Mouse (Mus musculus) right cerebral cortex, adult 18-20 months (tissue): ENCODE measurements around the gene Myo1b.
A peak's percentile ranks its signal among the peaks of the same experiment; 100 is the strongest.

Experiments used
- DNase-seq: peaks from one replicate; pipeline ENCODE4 v3.0.0; 2022; ENCODE audit warnings: mixed read lengths

Myo1b gene

DNA sequence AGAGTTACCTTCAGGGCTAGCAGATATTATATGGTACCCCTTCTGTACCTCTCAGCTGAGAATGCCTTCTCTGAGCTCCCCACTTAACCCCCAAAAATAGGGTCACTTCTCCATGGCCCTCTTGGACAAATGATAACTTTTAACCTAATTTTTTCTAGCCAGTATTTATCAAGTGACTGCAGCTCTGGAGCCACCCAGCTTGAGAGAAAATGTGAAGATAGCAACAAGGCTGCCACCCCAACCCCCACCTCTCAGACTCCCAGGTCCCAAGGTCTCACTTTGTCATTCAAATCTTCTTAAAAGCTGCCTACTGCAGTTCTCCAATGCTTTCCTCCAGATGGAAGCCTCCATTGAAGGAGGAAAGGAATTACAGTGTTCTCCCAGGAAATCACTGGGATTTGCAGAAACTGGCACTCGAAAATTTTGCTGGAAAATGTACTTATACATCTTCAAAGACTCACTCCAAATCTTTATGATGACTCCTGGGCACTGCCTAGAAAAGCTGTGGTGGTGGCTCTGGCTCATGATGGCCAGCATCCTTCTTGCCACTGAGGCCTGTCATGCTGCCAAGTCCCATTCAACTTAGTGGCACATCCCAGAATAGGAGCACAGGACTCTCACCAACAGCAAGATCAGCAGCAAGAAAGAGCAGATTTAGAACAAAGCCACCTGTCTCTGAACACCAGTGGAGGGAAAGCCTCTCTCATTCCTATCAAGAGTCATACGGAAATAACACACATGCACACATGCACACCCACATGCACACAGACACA lies 70.4 kb downstream of the Myo1b start:
- peak; percentile 38 for DNase-seq

DNA sequence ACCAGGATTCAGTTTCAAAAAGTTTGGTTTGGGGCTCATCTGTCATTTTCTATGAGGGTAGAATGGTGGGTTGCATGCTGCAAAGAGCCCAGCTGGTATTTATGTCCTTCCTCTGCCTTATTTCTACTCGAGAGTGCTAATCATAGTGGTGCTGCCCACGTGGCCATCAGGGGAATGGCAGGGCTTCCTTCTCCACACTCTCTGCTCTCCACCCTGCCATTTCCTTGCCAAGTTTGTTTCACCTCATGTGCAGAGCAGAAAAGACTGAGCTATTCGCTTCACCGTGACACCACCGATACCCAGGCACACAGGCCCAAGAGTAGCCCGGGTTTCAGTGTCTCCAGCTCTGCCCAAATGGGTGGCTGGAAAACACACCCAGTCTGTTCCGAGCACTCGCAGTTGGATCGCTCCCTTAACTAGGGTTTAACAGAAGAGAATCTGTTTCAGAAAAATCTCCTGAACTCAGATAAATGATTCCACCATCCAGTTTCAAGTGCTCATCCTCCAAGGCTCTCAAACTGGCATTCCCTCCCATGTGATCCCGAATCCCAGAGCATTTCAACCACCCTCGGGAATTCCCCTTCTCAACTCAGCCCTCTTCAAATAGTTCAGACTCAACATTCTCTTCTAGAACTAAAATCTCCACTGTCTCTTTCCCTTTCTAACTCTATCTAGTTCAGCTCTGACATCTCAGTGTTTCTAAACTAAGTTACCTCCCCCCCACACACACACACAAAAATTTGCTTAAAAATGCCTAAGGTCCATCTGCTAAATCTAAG lies 77.8 kb downstream of the Myo1b start:
- DNase-seq = peak; percentile 31

DNA sequence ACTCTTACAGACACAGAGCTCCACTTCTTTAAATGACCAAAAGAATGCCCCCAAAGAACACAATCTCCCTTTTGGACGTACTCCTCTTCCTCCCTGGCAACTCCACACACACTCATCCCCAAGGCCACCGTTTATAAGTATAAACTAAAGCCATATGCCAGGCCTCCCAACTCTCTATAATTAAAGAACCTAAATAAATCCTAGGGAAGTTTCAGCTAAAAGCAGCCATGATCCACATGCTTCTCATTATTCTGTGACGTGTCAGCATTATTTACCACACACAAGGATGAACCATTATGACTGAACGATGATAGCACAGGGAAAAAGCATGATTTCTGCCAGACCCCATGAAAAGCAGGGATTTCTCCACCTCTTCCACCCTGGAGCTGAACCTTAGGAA lies 78.6 kb downstream of the Myo1b start:
- no peak for DNase-seq

DNA sequence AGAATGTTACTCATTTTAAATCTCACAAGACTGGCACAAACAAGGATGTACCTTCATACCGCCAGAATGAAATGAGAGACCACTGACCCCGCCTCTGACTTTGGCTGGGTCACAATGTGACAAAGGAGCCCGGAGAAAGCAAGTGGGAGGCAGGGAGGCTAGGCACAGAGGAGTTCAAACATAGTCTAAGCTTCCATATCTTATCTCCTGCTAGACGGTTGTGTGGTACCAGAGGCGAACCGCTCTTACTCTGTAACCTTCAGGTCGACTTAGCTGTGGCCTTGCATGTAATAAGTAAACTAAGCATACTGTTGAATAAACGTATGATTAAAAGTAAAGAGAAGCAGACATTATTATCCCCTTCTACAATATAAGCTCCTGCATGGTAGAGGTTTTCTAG lies 80.1 kb downstream of the Myo1b start:
- no peak for DNase-seq

DNA sequence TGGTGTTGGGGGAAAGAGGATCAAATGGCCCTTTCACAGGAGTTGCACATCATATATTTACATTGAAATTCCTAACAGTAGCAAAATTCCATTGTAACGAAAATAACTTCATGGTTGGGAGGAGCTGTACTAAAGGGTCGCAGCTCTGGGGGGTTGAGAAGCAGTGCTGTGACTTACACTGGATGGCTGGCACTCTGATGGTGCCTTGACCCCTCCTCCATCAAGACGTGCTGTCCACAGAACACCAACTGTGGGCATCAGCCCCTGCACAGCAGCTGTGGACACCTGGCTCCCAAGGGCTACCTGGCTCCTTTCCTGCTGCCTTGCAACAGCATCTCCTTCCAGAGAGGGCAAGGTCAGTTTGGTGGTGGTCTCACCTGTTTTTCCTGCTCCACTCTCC lies 81.8 kb downstream of the Myo1b start:
- DNase-seq = no peak

DNA sequence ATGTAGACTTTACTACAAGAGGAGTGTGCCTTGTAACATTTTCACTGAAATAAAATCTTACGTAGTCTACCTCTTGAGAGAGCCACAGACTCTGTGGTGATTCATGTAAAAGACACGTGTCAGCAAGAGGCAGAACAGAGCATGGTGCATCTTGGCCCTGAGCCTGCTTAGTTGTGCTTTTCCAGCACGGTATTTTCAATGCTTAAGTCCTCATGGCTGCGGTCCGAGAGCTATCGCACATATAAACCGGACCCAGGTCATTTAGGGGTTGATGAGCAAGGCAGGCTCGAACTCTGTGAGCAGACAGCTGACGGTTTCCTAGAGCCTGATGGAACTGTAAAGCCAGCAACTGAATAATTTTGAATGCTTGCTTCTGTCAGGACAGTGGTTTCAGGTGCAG lies 86.5 kb downstream of the Myo1b start:
- no peak for DNase-seq

DNA sequence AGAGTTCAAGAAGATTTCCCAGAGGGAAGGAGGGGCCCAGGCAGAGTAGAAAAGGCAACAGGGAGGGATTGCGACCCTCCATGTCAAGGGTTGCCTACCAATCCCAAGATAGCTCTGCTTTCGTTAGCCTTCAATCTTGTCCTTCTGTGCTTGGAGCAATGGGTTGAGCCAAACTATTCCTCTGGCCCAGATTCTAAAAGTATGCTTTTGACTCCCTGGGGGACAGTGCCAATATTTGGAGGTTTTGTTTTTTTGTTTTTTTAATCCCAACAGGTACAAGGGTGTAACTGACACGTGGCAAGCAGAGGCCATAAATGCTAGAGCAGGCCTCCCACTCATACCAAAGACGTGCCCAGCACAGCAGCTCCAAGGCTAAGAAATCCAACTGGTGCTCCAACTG lies 93.3 kb downstream of the Myo1b start:
- DNase-seq = no peak

DNA sequence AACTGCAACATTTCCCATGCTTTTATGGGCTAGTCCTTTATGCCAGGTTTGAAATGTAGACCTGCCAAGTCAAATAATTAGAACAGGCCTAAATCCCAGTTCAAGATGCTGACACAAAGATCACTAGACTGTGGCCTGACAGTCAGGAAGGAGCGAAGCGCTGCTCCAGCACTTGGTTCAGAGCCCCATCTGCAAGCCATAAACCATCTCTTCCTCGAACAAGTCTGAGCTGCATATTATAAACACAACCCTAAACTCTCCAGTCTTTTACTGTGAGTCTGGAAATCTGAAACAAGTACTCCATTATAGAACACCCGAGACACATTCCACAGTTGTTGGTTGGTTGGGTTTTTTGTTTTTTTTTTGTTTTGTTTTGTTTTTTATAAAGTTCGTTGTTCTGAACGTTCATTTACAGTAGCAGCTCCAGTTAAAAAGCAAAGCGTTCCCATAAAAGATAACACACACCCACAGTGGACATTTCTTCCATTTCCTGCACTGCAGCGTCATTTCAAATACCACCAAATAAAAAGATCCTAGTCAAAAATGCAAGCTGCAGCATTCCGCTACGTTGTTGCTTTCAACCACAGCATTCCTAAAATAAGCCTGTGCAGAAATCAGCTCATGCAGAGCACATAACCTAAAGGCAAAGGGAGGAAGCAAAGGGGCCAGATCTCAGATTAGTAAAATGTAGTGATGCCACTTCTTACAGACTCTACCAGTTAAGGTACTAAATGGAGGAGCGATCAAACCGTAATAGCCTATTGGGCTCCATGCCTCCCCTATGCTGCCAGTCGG lies 94.0 kb downstream of the Myo1b start:
- no peak for DNase-seq

DNA sequence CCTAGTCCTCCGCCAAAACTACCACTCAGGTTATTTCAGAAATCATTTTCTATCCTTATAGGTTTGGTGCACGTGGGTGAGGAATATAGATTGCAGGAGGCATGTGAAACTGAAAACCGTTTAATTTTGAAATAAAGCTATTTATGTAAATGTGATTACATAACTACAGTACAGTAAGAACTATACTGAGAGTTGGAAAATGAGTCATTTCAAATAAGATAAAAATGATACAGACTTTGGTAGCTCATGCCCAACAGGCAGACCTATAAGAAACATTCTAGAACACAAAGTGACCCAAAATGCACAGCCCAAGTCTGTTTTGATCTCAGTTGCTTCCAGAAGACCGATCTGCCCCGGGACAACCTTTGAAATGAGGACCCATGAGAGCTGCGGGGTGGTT lies 95.4 kb downstream of the Myo1b start:
- DNase-seq = no peak

DNA sequence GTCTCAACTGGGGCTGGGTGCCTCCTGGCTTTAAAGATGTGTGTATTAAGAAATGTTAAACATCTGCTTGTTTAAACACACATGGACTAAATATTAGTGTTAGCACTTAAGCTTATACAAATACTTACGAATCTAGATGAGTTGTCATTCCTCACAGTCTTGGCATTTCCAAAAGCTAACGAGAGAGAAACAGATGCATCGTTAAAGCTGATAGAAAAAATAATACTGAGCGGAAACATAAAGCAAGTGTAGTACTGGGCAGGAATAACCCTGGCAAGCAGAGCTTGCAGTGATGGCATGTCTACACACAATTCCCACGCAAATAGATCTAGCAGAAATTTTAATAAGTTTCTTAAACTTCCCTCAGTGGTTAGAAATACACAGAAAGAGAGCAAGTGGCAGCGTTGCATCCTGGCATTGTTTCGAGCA lies 95.8 kb downstream of the Myo1b start:
- peak; percentile 20 for DNase-seq

DNA sequence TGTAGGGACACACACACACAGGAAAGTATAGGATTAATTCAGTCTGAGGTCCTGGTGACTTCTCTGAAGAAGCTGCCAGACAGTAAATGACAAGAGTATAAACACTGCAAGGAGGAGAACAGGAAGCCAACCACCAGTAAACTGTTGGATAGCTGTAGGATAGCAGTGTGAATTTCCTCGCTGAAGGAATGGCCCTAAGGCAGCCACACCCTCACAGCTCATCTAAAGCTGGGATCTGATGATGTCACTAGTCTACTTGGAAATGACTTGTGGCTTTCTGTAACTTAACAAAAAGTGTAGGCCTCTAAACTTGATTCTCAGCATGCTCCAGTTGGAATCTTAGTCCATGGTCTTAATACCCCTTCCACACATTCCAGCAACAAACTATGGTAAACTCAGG lies 100.2 kb downstream of the Myo1b start:
- no peak for DNase-seq

DNA sequence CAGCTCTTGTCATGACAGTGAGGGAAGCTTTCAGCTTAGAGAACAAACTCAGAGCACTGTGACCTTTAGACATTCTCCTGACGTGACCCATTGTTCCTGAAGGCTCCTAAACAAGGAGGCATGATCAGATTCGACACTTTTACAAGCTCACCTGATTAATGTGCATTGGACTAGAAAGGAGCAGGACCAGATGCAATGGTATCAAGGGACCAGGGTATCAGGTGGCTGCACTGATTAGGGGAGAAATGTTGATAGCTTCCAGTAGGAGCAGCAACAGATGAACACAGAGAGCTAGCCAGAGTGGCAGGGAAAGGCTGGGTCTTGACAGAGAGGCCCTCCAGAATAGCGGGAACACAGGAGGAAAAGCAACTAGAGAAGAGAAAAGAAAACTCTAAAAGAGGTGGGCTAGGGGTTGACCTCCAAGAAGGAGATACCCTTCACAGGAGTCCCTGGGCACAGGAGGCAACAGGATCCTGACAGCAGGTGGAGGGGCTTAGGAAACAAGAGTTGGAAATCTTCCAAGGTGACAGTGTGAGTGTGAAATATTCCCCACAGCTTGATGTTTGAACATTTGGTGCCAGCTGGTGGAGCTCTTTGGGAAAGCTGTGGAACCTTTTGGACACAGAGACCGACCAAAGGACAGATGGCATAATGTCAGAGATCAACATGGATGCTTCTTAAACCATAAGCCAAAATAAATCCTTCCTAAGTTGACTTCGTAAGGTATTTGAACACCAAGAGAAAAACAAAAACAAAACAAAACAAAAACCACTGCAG lies 100.8 kb downstream of the Myo1b start:
- no peak for DNase-seq

DNA sequence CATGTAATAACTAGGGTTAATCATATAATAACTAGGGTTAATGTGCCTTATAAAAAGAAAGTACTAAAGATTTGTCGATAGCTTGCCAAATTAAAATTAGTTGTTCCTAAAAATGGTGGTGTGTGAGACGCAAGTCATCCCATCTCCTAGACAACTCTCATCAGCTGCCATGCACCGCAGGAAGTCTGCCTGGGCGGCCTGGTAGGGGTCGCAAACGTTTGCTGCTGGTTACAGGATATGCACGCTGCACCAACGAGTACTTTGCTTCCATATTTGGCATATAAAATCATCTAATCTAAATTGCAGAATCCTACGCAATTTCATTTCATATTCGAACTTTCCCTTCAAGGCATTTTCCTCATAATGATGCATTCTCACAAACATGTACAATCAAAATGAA lies 107.0 kb downstream of the Myo1b start:
- no peak for DNase-seq

DNA sequence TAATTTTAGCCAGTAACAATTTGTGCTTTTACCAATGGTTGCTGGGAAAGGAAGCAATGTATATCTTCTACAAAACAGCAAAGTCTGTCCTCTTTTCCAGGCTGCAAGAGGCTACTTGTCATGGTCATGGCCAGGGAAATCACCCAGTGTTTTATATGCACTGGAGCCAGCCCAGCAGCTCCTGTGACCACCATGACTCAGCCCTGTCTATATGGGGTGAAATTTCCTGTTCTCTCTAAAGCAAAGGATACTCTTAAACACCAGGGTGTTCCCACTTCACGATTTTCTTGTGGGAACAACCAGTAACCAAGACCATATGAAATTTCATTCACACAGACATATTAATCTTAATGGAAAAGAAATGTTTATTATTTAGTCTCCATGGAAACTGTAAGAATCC lies 107.6 kb downstream of the Myo1b start:
- no peak for DNase-seq

DNA sequence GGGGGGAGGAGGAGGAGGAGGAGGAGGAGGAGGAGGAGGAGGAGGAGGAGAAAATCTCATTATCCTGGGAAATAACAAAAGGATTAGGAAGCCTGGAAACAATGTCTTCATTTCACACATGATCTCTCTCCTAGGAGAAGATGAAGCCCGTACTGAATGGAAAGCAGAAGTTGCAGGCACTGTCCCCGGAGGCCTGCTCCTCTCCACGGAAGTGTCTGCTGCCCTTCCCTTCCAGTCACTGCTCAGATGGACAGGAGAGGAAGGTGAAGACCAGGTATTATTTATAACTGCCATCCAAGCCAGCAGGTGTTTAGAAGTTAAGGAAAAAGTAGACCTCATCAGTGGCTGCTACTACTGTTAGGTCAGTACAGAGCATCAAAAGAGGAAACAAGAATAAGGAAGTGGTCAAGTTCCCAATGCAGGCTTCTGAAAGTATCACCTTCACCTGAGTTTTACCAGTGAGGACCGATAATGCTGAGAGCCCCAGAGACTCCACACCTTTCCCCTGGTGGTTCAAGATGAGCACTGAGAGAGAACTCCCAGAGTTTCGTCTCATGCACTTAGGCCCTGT lies 110.7 kb downstream of the Myo1b start:
- no peak for DNase-seq

DNA sequence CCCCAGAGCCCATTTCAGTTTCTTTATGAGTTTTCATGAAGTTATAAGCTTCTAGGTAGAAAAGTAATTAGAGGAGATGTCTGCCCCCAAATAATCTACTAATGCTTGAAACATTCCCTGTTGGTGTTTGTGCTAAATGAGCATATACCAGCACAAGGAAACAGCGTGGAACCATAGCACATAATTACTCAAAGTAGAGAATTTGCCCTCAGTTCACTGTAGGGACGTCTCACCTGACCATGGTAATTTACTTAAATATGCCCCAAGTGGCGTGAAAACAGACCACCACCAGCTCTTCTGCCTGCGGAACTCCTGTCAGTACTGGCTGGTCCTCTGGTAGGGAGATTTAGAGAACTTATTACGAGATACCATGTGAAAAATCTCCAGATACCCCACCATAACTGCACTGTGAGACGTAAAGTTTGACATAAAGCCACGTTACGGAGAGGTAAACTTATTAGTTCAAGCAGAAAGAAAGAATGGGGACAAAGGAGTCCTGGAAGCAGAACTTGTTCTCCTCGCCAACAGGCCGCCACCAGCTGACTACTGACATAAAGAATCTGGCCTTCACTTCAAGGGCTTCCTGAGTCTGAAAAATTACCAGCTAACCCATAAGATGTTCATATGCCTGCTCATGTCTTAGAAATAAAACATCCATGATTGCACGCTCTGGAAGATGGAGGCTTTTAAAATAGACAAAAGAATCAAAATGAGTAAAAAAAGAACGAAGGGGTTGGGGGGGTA lies 111.4 kb downstream of the Myo1b start:
- DNase-seq = no peak

DNA sequence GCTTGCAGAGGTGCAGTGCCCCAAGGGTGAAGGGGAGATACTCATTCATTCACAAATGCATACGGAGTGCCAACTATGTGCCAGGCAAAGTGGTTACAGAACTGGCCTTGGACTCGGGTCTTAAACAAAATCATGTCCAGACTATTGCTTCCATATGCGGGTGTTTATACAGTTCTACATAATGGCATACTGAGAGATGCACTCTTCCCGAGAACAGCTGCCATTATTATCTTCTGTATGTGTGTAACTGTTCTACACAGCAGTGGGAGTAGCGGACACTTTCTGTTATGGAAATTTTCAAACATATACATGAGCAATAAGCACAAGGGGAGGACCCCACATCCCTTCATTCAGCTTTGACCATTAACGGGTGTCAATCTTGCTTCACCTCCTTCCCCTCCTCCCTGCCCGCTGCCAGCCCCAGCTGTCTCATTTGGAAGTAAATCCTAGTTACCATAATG lies 117.8 kb downstream of the Myo1b start:
- DNase-seq = no peak

DNA sequence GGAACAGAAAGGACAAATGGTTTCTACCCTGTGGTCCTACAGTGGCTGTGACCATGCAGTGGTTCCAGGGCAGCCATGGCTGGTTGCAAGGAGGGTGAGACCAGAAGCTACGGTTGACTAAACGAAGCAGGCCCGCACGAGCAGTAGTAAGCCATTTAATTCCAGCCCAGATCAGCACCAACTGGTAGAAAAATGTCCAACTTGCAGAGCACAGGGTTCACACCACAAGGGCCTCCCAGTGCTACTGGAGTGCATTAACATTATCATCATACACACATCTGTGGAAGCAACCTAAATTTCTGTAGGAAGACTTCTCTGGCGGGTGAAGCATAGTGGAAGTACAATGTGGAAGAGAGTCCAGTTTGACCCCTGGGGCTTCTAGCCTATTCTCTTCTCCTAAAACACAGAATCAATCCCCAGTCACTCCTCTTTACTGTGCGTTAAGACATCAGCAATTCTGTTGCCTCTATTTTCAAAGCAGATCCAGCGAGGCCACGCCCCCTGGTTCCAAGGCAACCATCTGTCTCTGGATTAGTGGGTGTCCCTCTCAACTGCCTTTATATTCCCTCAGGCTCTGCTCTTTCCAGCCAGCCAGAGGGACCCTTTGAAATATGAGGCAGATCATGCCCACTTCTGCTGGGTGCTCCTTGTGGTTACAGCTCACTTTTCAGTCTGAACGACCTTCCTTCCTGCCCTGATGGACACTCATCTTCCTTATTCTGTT lies 120.1 kb downstream of the Myo1b start:
- peak; percentile 15 for DNase-seq

DNA sequence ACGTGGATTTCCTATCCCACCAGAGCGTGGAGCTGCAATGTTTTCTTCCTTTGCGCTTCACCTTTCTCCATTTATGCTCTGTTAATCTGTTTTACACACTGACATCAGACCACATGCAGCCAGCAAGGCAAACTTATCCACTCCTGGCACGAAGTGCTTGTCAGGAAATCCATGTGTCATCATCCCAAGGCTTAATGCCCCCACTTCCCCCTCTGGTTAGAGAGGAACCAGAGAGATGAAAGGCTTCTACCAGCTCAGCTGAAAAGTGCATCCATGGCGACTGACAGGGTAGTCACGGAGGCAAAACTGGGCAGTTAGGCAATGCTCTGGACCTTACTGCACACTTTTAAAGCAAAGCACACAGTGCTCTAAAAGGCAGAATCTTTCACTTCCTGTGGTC lies 126.6 kb downstream of the Myo1b start:
- DNase-seq = no peak

DNA sequence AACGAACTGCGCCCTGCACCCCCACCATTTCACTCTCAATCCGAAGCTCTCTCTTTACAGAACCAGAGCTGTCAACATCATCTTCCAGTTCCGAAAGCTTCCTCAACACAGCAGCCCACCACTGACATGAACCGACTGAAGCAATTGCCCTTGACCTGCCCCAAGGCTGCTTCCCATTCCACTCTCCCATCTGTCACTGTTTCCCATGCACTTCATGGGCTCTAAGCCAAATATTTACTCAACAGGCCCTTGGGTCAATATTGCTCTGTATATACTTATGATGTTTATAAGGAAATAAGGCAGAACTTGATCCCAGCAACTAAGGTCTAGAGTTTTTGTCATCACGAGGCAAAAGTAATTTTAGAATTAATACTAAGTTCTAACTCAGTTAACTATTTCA lies 133.8 kb downstream of the Myo1b start:
- no peak for DNase-seq

DNA sequence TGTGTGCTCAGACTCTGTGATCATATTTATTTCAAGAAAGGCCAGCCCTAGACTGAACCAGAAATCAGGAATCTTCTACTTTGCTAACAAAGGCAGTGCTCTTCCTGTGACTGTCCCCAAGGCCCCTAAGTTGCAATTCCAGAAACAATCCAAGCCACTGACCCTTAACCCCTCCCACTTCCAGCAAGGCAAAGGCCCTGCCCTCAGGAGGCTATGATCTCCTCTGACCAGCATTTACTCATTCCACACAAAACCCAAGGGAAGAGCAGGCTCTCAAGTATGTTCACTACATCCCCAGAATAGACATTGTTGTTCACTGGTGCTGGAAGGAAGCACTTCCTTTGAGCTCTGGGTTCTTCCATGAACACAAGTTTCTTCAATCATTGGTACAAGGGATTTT lies 135.5 kb downstream of the Myo1b start:
- DNase-seq = no peak
